Mouse (Mus musculus) megakaryocyte-erythroid progenitor cell, adult 5 weeks (primary cell): ENCODE data around the gene Elof1. TPM values are rescaled to one million over a fixed set of nuclear protein-coding genes. Genes with fewer than 3 reads are reported as not detected.

Experiments
- polyA plus RNA-seq: library from polyadenylated mRNA; stranded (reverse); fragments of >175 nt; gene quantifications from 2 replicates; pipeline ENCODE4 v1.2.3, GENCODE M21; 2012

Elof1 gene
- 75.1 and 88.1 TPM in 2 replicates for polyA plus RNA-seq

GRCm38 (mm10) chr9:22116740-22117426, at the start of gene Elof1:
Gene Elof1 (minus strand): TSS chr9:22117172.

GRCm38 (mm10) chr9:22156497-22157245, 39.7 kb upstream of the Elof1 start, which contains the start of gene Pigyl:
Gene Pigyl (plus strand): TSS chr9:22156846.

GRCm38 (mm10) chr9:22135644-22136390, 18.8 kb upstream of the Elof1 start, which contains the start of gene Acp5:
Gene Acp5 (minus strand): TSS chr9:22135711.

DNA sequence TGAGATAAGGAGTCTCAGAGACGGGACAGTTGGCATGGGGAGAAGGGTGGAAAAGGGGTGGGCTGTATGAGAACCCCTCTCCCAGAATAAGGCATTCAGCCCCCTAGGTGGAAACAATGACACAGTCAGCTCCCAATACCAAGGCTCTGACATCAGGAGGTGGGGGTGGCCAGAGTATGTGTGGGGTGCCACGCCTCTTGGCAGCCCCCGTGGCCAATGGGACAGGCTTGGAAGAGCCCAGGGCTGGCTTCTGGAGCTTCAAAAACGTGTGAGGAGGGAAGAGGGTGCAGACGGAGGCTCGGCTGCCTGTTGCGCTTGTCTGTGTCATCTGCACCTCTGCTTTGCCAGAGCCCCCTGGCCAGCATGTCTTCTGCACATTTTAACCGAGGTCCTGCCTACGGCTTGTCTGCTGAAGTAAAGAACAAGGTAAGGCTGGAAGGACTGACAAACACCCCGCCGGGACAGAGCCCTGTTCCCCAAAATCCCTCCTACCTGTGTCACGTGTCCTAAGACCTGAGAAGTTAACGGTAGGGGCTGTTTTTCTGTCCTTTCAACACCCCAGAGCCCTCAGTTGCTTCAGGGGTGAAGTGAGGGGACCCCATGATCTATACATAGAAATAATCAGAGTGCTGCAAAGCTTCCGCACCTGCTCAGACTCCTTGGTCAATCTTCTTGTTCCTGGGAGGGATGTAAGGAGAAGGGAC, 17.8 kb downstream of the Elof1 start, which contains the start of gene Cnn1:
Gene Cnn1 (plus strand): TSS at position 224 of the 704 bp plus-strand sequence.

GRCm38 (mm10) chr9:22085022-22085834, 31.7 kb downstream of the Elof1 start, which contains the start of gene Ecsit:
Gene Ecsit (minus strand): TSS chr9:22085438.

DNA sequence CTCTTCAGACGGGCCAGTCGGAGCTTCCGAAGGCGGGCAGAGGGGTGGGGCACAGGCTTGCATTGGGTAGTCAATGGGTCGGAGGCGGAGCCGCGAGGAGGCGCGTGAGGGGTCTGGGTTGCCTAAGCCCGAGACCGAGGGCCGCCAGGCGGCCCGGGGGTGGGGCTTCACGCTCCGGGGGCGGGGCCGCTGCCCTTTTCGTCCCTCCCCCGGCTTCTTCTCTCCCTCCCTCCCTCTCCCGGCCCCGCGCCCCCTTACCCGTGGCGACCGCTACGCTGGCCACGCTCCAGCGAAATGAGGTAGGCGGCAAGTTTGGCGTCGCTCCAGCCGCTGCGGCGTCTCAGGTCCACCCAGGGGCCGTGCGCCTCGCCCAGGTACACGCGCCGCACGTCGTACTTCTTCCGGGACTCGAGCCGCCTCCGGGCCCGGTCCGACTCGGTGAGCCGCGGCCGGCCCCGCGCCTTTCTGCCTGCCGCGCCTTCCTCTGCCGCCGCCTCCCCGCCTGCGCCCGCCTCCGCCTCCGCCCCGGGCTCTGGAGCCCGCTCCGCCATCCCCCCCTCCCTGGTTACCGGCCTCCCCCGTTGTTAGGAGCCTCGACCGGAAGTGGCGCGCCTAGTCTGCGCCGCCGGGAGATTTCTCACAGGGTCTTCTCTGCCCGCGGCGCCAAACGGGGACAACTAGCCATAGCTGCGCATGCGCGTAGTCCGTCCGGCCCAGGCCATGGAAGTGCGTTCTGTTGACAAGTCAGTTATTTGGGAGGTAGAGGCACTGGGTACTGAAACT, 46.0 kb downstream of the Elof1 start, which contains the start of the genes Gm49318 and Zfp653:
Gene Gm49318 (minus strand): TSS at position 469 of the 783 bp plus-strand sequence.
Gene Zfp653 (minus strand): TSS at position 586 of the 783 bp plus-strand sequence.

Other genes with a start within 250 kb of the Elof1 start
- gene Rab3d, start 199.0 kb downstream of the Elof1 start, polyA plus RNA-seq: 35.5 and 43.8 TPM in 2 replicates
- 0.26 and 0.54 TPM in 2 replicates for gene Ccdc159, start 189.7 kb downstream of the Elof1 start, polyA plus RNA-seq
- gene Tmem205, start 189.6 kb downstream of the Elof1 start, polyA plus RNA-seq: 28.8 and 33.9 TPM in 2 replicates
- 1.9 and 2.5 TPM in 2 replicates for gene Plppr2, start 180.1 kb downstream of the Elof1 start, polyA plus RNA-seq
- 5.8 and 8.1 TPM in 2 replicates for gene Swsap1, start 161.4 kb downstream of the Elof1 start, polyA plus RNA-seq
- gene Epor, start 153.7 kb downstream of the Elof1 start, polyA plus RNA-seq: 45.2 and 62.0 TPM in 2 replicates
- gene Rgl3, start 127.7 kb downstream of the Elof1 start, polyA plus RNA-seq: 0.03 and 0.11 TPM in 2 replicates
- not detected in 2 replicates for gene Ccdc151, start 114.5 kb downstream of the Elof1 start, polyA plus RNA-seq
- gene Prkcsh, start 114.4 kb downstream of the Elof1 start, polyA plus RNA-seq: 202 and 244 TPM in 2 replicates
- gene Elavl3, start 65.1 kb downstream of the Elof1 start, polyA plus RNA-seq: 0.02 and 0.03 TPM in 2 replicates
- gene Gm49318, start 45.9 kb downstream of the Elof1 start, polyA plus RNA-seq: not detected in 2 replicates
- 19.3 and 24.5 TPM in 2 replicates for gene Zfp653, start 45.8 kb downstream of the Elof1 start, polyA plus RNA-seq
- gene Ecsit, start 31.7 kb downstream of the Elof1 start, polyA plus RNA-seq: 30.5 and 33.6 TPM in 2 replicates
- 0.06 TPM in 1 of 2 replicates, not detected in the other for gene Cnn1, start 18.0 kb downstream of the Elof1 start, polyA plus RNA-seq
- 9.1 and 11.8 TPM in 2 replicates for gene Acp5, start 18.5 kb upstream of the Elof1 start, polyA plus RNA-seq
- 77.0 and 80.8 TPM in 2 replicates for gene Pigyl, start 39.7 kb upstream of the Elof1 start, polyA plus RNA-seq
- gene Zfp872, start 70.9 kb upstream of the Elof1 start, polyA plus RNA-seq: not detected in 2 replicates
- gene Zfp809, start 108.5 kb upstream of the Elof1 start, polyA plus RNA-seq: 3.2 and 4.1 TPM in 2 replicates
- 0.05 and 0.14 TPM in 2 replicates for gene Zfp599, start 142.7 kb upstream of the Elof1 start, polyA plus RNA-seq
- gene Zfp810, start 190.5 kb upstream of the Elof1 start, polyA plus RNA-seq: 1.4 and 2.7 TPM in 2 replicates